Mouse (Mus musculus) forebrain, postnatal 0 days (tissue): ENCODE results near the gene Vmp1. TPM values are rescaled to one million over a fixed set of nuclear protein-coding genes. Genes with fewer than 3 reads are reported as not detected.
A peak's percentile ranks its signal among the peaks of the same experiment; 100 is the strongest.

ENCODE experiments used
- ATAC-seq: fragments of 200-750 bp; cut with Nextera tagmentation; 2 replicates; pipeline ENCODE4 v1.8.0; 2017; ENCODE audit warnings: mild to moderate bottlenecking, moderate library complexity
- DNase-seq: peaks from one replicate; pipeline ENCODE4 v3.0.0-alpha.2; 2015
- H3K27ac ChIP-seq: fragments of 300-500 bp; sonication (generic); 2 replicates; pipeline ENCODE4 v1.5.1; 2014; ENCODE audit warnings: low read depth, mild to moderate bottlenecking, antibody characterized with exemption, low read length, moderate library complexity, mixed read lengths
- H3K27me3 ChIP-seq: fragments of 300-500 bp; sonication (generic); 2 replicates; pipeline ENCODE4 v1.6.1; 2014; ENCODE audit warnings: mild to moderate bottlenecking, low read length, mixed read lengths; ENCODE audit not compliant: insufficient read depth
- H3K36me3 ChIP-seq: fragments of 300-500 bp; sonication (generic); 2 replicates; pipeline ENCODE4 v1.6.1; 2014; ENCODE audit warnings: mild to moderate bottlenecking, moderate library complexity; ENCODE audit not compliant: insufficient read depth
- H3K4me1 ChIP-seq: fragments of 300-500 bp; sonication (generic); 2 replicates; pipeline ENCODE4 v1.6.1; 2014; ENCODE audit warnings: antibody characterized with exemption; ENCODE audit not compliant: insufficient read depth
- H3K4me2 ChIP-seq: fragments of 300-500 bp; sonication (generic); 2 replicates; pipeline ENCODE4 v1.6.1; 2014; ENCODE audit warnings: low read depth, mild to moderate bottlenecking, moderate library complexity
- H3K4me3 ChIP-seq: fragments of 300-500 bp; sonication (generic); 2 replicates; pipeline ENCODE4 v1.5.1; 2014; ENCODE audit warnings: low read depth, low read length, mixed read lengths
- H3K9ac ChIP-seq: fragments of 300-500 bp; sonication (generic); 2 replicates; pipeline ENCODE4 v1.6.1; 2014; ENCODE audit warnings: mild to moderate bottlenecking
- H3K9me3 ChIP-seq: fragments of 300-500 bp; sonication (generic); 2 replicates; pipeline ENCODE4 v1.6.1; 2016; ENCODE audit warnings: low read length
- CTCF ChIP-seq: sonication (generic); IDR thresholded peaks from 2 replicates; pipeline ENCODE4 v1.5.1; 2016; ENCODE audit warnings: antibody characterized with exemption, control low read depth, low read depth
- WGBS: fragments of 180-500 bp; shearing (Covaris S2); extraction: QIAGEN DNeasy Blood & Tissue Kit; methylation state at CpG from one replicate; pipeline ENCODE4 v1.1.7; 2014; 5-methylcytosine and 5-hydroxymethylcytosine counted together
- polyA plus RNA-seq: library from polyadenylated mRNA; unstranded; fragments of >200 nt; fragmentation: Nextera tagmentation; extraction: Ambion mirVana; gene quantifications from 2 replicates; pipeline ENCODE4 v1.2.1, GENCODE M21; 2015
- total RNA-seq: library from RNA; depleted of rRNA; stranded (reverse); fragments of >200 nt; gene quantifications from 2 replicates; pipeline ENCODE4 v1.2.3, GENCODE M21; 2014

Vmp1 gene
- total and polyA plus RNA-seq, 2 experiments from 2014 or later: 59.5 to 131 TPM

DNA sequence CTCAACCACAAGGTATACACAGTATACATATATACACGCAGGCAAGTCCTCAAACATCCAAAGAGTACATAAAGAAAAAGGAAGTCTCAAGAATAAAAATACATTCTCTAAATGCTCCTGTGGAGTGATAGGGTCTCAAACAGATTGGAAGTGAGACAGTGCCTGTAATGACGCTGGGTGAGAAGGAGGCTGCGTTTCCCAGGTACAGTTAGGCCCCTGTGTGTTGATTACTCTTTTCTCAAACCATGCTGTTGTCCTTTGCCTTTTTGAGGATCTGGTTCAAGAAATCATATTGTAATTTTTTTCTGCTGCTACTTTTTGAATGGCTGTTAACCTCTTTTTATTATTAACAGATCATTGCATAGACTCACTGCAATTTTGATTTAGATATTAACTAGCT lies 6.7 kb upstream of the Vmp1 start:
- TF ChIP-seq CTCF: no peak
- H3K27ac ChIP-seq: no peak overlapping the region
- H3K9ac ChIP-seq: no peak overlapping the region
- DNase-seq: no peak
- WGBS: 96% methylated on average over 3 of the region's 3 CpGs
- H3K4me1 ChIP-seq: no peaks in the 10 kb centered on the region
- H3K4me3 ChIP-seq: no peak overlapping the region
- ATAC-seq: no peak
- H3K36me3 ChIP-seq: peaks cover 35% of the 10 kb centered on the region
- H3K9me3 ChIP-seq: no peaks in the 10 kb centered on the region
- H3K4me2 ChIP-seq: no peak overlapping the region
- H3K27me3 ChIP-seq: no peaks in the 10 kb centered on the region

DNA sequence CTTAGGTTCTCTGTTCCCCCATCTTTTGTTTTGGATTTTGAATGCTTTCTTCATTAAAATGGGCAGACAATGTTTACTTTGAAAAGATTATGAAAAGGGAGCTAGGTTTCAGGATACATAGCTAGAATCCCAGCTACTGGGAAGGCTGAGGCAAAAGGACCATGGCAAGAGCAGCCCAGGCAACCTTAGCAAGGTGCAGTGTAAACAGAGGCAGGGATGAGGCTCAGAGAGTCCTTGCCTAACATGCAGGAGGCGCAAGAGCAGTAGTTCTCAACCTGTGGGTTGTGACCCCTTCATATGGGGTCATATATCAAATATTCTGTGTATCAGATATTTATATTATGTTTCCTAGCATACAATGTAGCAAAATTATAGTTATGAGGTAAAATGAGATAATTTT lies 1.7 kb upstream of the Vmp1 start:
- Histone ChIP-seq H3K27ac (no peak overlapping the region), H3K36me3 (peaks cover 10% of the 10 kb centered on the region), H3K9ac (no peak overlapping the region), H3K27me3 (no peaks in the 10 kb centered on the region), H3K4me3 (no peak overlapping the region), H3K4me1 (peaks cover 15% of the 10 kb centered on the region; the same call in 1 of the 2 replicates), H3K4me2 (no peak overlapping the region), H3K9me3 (no peaks in the 10 kb centered on the region)
- 96% methylated on average over 1 of the region's 1 CpGs for WGBS
- TF ChIP-seq CTCF: no peak
- no peak for DNase-seq
- ATAC-seq: no peak

DNA sequence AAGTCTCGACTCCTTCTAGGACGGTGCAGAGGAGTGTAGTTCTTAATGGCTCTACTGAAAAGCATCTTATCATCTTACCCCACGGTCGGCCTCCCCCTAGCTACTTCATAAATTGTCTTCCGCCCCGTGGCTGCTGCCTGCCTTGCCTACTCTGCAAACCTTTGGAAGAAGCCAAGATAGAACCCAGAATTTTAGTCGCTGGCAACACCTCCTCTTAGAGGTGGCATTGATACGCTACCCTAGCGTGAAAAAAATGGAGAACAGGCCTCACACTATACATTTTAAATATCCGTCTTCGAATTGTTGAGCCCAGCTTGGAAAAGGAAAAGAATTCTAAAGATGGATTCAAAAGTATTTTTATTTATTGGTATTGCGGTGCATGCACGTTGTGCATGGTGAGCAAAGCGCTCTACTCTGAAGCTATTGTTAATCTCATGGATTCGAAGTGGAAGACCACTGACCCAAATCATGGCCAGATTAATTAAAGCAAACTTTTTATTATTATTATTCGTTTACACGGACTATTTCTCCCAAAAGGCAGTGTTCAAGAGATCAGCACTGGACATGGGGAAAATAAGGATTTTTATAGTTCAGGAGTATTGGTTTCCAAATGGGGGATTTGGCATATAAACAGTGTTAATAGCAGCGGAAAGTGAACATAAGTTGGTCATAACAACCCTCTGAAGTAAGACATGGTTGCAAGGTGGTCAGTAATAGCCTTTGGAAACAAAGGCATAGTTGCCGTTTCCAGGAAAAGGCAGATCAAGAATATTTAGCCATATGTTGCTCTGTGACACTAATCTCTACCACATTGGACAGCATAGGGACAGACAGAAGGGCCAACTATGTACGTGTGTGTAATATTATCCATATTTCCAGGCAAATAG lies 733 bp upstream of the Vmp1 start:
- peaks cover under 1% of the 10 kb centered on the region for H3K36me3 ChIP-seq
- H3K9me3 ChIP-seq: no peaks in the 10 kb centered on the region
- peak overlapping the region; percentile 76 for H3K4me2 ChIP-seq
- DNase-seq: no peak
- 9% methylated on average over 20 of the region's 20 CpGs for WGBS
- H3K27me3 ChIP-seq: no peaks in the 10 kb centered on the region
- TF ChIP-seq CTCF: peak; percentile 8; the same call in 1 of the 2 replicates
- H3K9ac ChIP-seq: peak overlapping the region; percentile 80
- peak overlapping the region; percentile 79 for H3K4me3 ChIP-seq
- H3K27ac ChIP-seq: peak overlapping the region; percentile 83
- H3K4me1 ChIP-seq: peaks cover 15% of the 10 kb centered on the region; the same call in 1 of the 2 replicates
- ATAC-seq: peak; percentile 26; the same call in 1 of the 2 replicates

DNA sequence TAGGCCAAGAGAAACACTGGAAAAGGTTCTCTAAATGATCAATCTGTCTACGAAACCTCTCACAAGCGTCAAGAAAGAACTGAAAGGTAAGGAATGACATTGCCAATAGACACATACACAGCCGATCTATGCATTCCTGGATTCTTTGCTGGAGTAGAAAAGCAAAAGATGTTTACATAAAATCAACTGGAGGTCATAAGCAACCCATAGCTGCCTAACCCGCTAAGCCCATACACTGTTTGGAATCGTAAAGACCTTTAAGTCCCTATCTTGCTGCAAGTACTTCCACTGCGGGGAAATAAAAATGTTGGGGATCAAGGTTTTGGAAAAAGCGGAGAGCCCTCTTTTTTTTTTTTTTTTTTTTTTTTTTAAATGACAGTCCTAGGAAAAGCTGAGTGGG lies 775 bp downstream of the Vmp1 start:
- Histone ChIP-seq H3K36me3 (no peaks in the 10 kb centered on the region), H3K4me1 (peaks cover 15% of the 10 kb centered on the region; the same call in 1 of the 2 replicates), H3K4me3 (peak overlapping the region; percentile 79), H3K9ac (peak overlapping the region; percentile 80), H3K27ac (no peak overlapping the region), H3K9me3 (no peaks in the 10 kb centered on the region), H3K27me3 (no peaks in the 10 kb centered on the region), H3K4me2 (peak overlapping the region; percentile 76)
- WGBS: 40% methylated on average over 7 of the region's 7 CpGs
- ATAC-seq (no peak), DNase-seq (no peak)
- no peak for TF ChIP-seq CTCF

DNA sequence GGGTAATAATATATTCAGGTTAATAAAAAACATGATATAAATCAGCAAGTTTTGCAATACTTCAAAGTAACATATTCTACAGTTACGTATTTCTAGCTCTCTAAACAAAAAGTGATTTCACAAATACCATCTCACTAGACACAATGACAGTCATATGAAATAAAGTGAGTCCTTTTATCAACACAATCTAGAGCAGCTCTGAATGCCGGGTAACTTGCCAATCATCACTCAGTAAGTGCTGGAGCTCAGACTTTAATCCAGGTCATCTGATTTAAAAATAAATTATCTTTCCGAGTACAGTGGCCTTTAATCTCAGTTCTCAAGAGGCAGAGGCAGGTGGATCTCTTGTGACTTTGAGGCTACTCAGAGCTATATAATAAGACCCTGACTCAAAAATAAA lies 2.2 kb downstream of the Vmp1 start:
- ATAC-seq (no peak), DNase-seq (no peak)
- Histone ChIP-seq H3K4me1 (peaks cover 15% of the 10 kb centered on the region; the same call in 1 of the 2 replicates), H3K27me3 (no peaks in the 10 kb centered on the region), H3K9me3 (no peaks in the 10 kb centered on the region), H3K36me3 (no peaks in the 10 kb centered on the region), H3K9ac (no peak overlapping the region), H3K4me3 (no peak overlapping the region), H3K27ac (no peak overlapping the region), H3K4me2 (no peak overlapping the region)
- no peak for TF ChIP-seq CTCF
- WGBS: 88% methylated on average over 3 of the region's 3 CpGs

DNA sequence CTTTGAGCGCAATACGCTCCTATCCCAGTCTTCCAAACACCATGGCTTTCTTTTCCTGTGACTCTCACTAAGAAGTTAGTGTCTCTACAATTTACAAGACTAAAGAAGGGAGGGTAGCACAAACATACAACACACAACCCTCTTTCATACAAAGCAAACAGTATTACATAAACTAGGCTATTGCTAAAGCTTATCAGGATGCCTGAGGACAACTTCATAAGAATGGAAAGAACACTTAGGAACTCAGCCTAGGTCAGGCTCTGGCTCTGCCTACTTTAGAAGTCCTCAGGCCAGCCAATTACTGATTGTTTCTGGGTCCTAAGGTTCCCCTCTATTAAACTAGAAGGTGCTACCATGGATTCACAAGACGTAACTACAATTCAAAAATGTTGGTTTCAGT lies 2.9 kb downstream of the Vmp1 start:
- TF ChIP-seq CTCF: no peak

DNA sequence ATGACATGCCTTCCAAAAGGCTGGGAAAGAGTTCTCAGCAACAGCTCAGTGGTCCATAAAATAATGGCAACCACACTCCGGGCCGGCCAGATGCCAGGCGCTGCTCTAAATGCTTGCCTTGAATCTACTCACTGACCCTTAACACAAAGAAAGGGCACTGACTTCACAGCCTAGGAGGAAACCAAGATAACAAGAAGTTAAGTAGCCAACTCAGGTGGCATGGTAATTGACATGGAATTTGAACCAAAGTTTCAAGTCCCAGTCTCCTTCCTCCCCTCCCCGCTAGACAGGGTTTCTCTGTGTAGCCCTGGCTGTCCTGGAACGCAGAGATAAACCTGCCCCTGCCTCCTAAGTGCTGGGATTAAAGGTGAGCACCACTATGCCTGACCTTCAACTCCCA lies 4.7 kb downstream of the Vmp1 start:
- Histone ChIP-seq H3K27me3 (no peaks in the 10 kb centered on the region), H3K4me3 (no peak overlapping the region), H3K36me3 (no peaks in the 10 kb centered on the region), H3K4me2 (no peak overlapping the region), H3K27ac (no peak overlapping the region), H3K4me1 (peaks cover 5% of the 10 kb centered on the region; the same call in 1 of the 2 replicates), H3K9me3 (no peaks in the 10 kb centered on the region), H3K9ac (no peak overlapping the region)
- ATAC-seq: no peak
- DNase-seq: no peak
- WGBS: 71% methylated on average over 5 of the region's 5 CpGs
- no peak for TF ChIP-seq CTCF

More for the DNA sequence above, 2.9 kb downstream of the Vmp1 start:
- Histone ChIP-seq H3K27ac (no peak overlapping the region), H3K36me3 (no peaks in the 10 kb centered on the region), H3K4me2 (no peak overlapping the region), H3K27me3 (no peaks in the 10 kb centered on the region), H3K9me3 (no peaks in the 10 kb centered on the region), H3K4me1 (peaks cover 15% of the 10 kb centered on the region; the same call in 1 of the 2 replicates), H3K9ac (no peak overlapping the region), H3K4me3 (no peak overlapping the region)
- DNase-seq (no peak), ATAC-seq (no peak)
- 97% methylated on average over 3 of the region's 3 CpGs for WGBS
